ENCODE assay signal across 8 mouse cellular contexts in genomic region chr5:72167594-72168284, GRCm38 (mm10). TPM values are rescaled to one million over a fixed set of nuclear protein-coding genes. Genes with fewer than 3 reads are reported as not detected.
DNase-seq lines count a peak whose midpoint lies in the region; ATAC-seq and TF ChIP-seq lines count a peak whose summit lies in the region.

TSS of gene Commd8 (minus strand) at chr5:72168189.

- peak within 1 kb of the TSS; percentile 71 for H3K4me2 ChIP-seq in lung, postnatal 0 days (replicated peaks; ENCODE audit: low read depth, low read length)

- peak within 1 kb of the TSS; percentile 93 for H3K27ac ChIP-seq in hindbrain, embryonic 10.5 days
- H3K27ac ChIP-seq in lung, postnatal 0 days (ENCODE audit: low read length): peak within 1 kb of the TSS; percentile 79

- peak; percentile 87 for ATAC-seq in frontal cortex, adult (ENCODE audit: low TSS enrichment)
- ATAC-seq in lung, postnatal 0 days: peak; percentile 95

- H3K27me3 ChIP-seq in hindbrain, embryonic 10.5 days (ENCODE audit: insufficient read depth, poor library complexity, severe bottlenecking): no peaks in the 10 kb centered on the region
- H3K27me3 ChIP-seq in lung, postnatal 0 days (replicated peaks; ENCODE audit: insufficient read depth, low read length): no peaks in the 10 kb centered on the region

- WGBS in hindbrain, embryonic 10.5 days: under 1% methylated on average over 38 of the region's 38 CpGs
- under 1% methylated on average over 38 of the region's 38 CpGs for WGBS in lung, postnatal 0 days

- H3K36me3 ChIP-seq in hindbrain, embryonic 10.5 days: peaks cover 20% of the 10 kb centered on the region
- peaks cover 4% of the 10 kb centered on the region; the same call in 1 of the 2 replicates for H3K36me3 ChIP-seq in lung, postnatal 0 days (ENCODE audit: insufficient read depth, low read length)

- TF ChIP-seq CTCF in lung, postnatal 0 days (IDR thresholded peaks at IDR 0.05): no peak

- peak; percentile 85 for DNase-seq in MEL-GATA-1-ER (ENCODE audit: extremely low read depth, low read depth)
- peak; percentile 91 for DNase-seq in cerebellum, adult 8-10 months
- peak; percentile 97 for DNase-seq in hindbrain, embryonic 10.5 days (ENCODE audit: low spot score)
- peak; percentile 96 for DNase-seq in layer of hippocampus, adult 9-11 months
- DNase-seq in lung, postnatal 0 days (ENCODE audit: low spot score): peak; percentile 98
- peak; percentile 91 for DNase-seq in ovary, postnatal 14 days (ENCODE audit: low spot score)
- peak; percentile 98 for DNase-seq in thymus, postnatal 14 days

- peak within 1 kb of the TSS; percentile 55 for H3K9ac ChIP-seq in lung, postnatal 0 days (replicated peaks; ENCODE audit: low read depth)

- no peaks in the 10 kb centered on the region for H3K9me3 ChIP-seq in hindbrain, embryonic 10.5 days
- no peaks in the 10 kb centered on the region for H3K9me3 ChIP-seq in lung, postnatal 0 days (ENCODE audit: low read length)

- peaks cover 13% of the 10 kb centered on the region for H3K4me1 ChIP-seq in hindbrain, embryonic 10.5 days (replicated peaks)
- H3K4me1 ChIP-seq in lung, postnatal 0 days (ENCODE audit: insufficient read depth, low read depth, low read length): no peaks in the 10 kb centered on the region; the same call in 1 of the 2 replicates

- peak within 1 kb of the TSS; percentile 75 for H3K4me3 ChIP-seq in hindbrain, embryonic 10.5 days
- peak within 1 kb of the TSS; percentile 79 for H3K4me3 ChIP-seq in lung, postnatal 0 days (ENCODE audit: low read depth, low read length)

- TF ChIP-seq EP300 in lung, postnatal 0 days (IDR thresholded peaks at IDR 0.05): no peak

RNA-seq across cellular contexts. Expression of gene Commd8, which starts in this region (rescaled TPM):
- polyA plus RNA-seq in hindbrain, embryonic 10.5 days (2016; fragmentation: Nextera tagmentation; extraction: Ambion mirVana): 152 and 154 TPM in 2 replicates
- 106 and 109 TPM in 2 replicates for polyA plus RNA-seq in lung, postnatal 0 days (2015; fragmentation: Nextera tagmentation; extraction: Ambion mirVana)

Comparison
In these comparisons a context has a peak if more than half of its experiments do, and no peak if none do; other contexts are left out.
1. Peak in every context shown above with its lines: DNase-seq, ATAC-seq, H3K4me3 ChIP-seq and H3K27ac ChIP-seq.